Mouse (Mus musculus) right cerebral cortex, adult 2 months (tissue): ENCODE data around the gene Hcn2.

ENCODE experiments used
- DNase-seq, 2 experiments: peaks; one replicate each; pipeline ENCODE4 v3.0.0; 2021 to 2022; ENCODE audit warnings: low spot score in 2 of 2

The Hcn2 gene

GRCm38 (mm10) chr10:79774486-79775279, 58.2 kb downstream of the Hcn2 start:
- no peak for DNase-seq

- no peak for DNase-seq
Measured at GRCm38 (mm10) chr10:79777103-79777531, 60.7 kb downstream of the Hcn2 start, which contains the start of gene Fstl3. Fstl3 (plus strand) TSS chr10:79777272.

- DNase-seq = no peak
Measured at GRCm38 (mm10) chr10:79778006-79778405, 61.6 kb downstream of the Hcn2 start.

- no peak for DNase-seq
Measured at GRCm38 (mm10) chr10:79779193-79779592, 62.8 kb downstream of the Hcn2 start.

GRCm38 (mm10) chr10:79779784-79780663, 63.6 kb downstream of the Hcn2 start:
- DNase-seq = peak; percentile 94 to 98

GRCm38 (mm10) chr10:79780664-79781015, 64.2 kb downstream of the Hcn2 start:
- DNase-seq = no peak

GRCm38 (mm10) chr10:79781139-79781538, 64.7 kb downstream of the Hcn2 start:
- DNase-seq = no peak

- DNase-seq = no peak
Measured at GRCm38 (mm10) chr10:79781956-79782355, 65.5 kb downstream of the Hcn2 start.

- DNase-seq = no peak
Measured at GRCm38 (mm10) chr10:79783050-79783449, 66.6 kb downstream of the Hcn2 start.

GRCm38 (mm10) chr10:79783920-79784800, 67.7 kb downstream of the Hcn2 start:
- no peak for DNase-seq
